ENCODE assay signal across 29 mouse cellular contexts in the genomic region with DNA sequence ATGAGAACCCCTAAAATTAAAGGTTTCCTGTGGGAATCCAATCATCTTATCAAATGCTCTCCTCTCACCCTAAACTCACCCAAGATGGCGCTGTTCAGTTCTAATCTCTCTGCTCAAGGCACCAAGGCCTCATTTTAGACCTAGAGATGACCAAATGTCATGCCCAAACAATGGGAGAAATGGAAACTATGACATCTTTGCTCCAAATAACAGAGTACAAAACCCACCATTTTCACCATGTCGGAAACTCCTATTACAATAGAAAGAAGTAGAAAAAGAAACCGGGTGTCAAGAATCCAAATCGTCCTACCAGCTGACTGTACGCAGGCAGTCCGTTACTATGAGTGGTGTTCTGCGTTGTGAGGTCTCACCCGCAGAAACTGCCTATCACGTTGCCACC.
"Had no signal": no experiment of that assay in that cellular context is flagged by ENCODE, and none has a peak within 500 bp of the region (broad histone marks: within the 10 kb centered on the region; RNA-seq: fewer than 3 reads in every experiment).

No protein-coding gene starts in this region.

- ATAC-seq: hindbrain, postnatal 0 days; intestine, embryonic 16.5 days had no signal

- H3K36me3 ChIP-seq: heart, embryonic 10.5 days; heart, embryonic 13.5 days; heart, embryonic 15.5 days; hindbrain, embryonic 13.5 days; hindbrain, embryonic 15.5 days; kidney, embryonic 15.5 days; limb, embryonic 10.5 days; limb, embryonic 12.5 days; liver, embryonic 13.5 days; liver, embryonic 15.5 days had no signal

- H3K4me1 ChIP-seq: liver, embryonic 13.5 days had no signal

- H3K9ac ChIP-seq: heart, embryonic 13.5 days; heart, embryonic 15.5 days; hindbrain, embryonic 13.5 days; hindbrain, embryonic 15.5 days; kidney, embryonic 15.5 days; limb, embryonic 12.5 days; liver, embryonic 13.5 days; liver, embryonic 15.5 days had no signal

- H3K9me3 ChIP-seq: heart, embryonic 10.5 days; heart, embryonic 15.5 days; hindbrain, embryonic 13.5 days; hindbrain, embryonic 15.5 days; kidney, embryonic 15.5 days; limb, embryonic 10.5 days; liver, embryonic 13.5 days; liver, embryonic 15.5 days had no signal

- H3K27ac ChIP-seq: gastrocnemius, adult 2 months; heart, embryonic 10.5 days; heart, embryonic 13.5 days; heart, embryonic 15.5 days; hindbrain, embryonic 13.5 days; hindbrain, embryonic 15.5 days; hindbrain, postnatal 0 days; kidney, embryonic 15.5 days; kidney, postnatal 0 days; left cerebral cortex, adult 2 months; limb, embryonic 10.5 days; limb, embryonic 12.5 days; liver, embryonic 13.5 days; liver, embryonic 15.5 days had no signal

- H3K4me3 ChIP-seq: gastrocnemius, adult 2 months; heart, embryonic 10.5 days; heart, embryonic 13.5 days; heart, embryonic 15.5 days; hindbrain, embryonic 13.5 days; hindbrain, embryonic 15.5 days; kidney, embryonic 15.5 days; left cerebral cortex, adult 2 months; limb, embryonic 10.5 days; limb, embryonic 12.5 days; liver, embryonic 13.5 days; liver, embryonic 15.5 days had no signal

- DNase-seq: gastrocnemius, adult 2 months; gastrocnemius, postnatal 10 days; gastrocnemius, postnatal 25 days; heart, adult 18-20 months; heart, postnatal 14 days; heart, postnatal 36 days; kidney, adult 11 months; kidney, adult 2 months; kidney, adult 9 months; kidney, postnatal 14 days; kidney, postnatal 36 days; layer of hippocampus, adult 9-11 months; layer of hippocampus, postnatal 36 days; liver; liver, embryonic 13.5 days had no signal

- H3K4me2 ChIP-seq: heart, embryonic 13.5 days; heart, embryonic 15.5 days; hindbrain, embryonic 13.5 days; hindbrain, embryonic 15.5 days; kidney, embryonic 15.5 days; limb, embryonic 12.5 days; liver, embryonic 11.5 days; liver, embryonic 13.5 days; liver, embryonic 15.5 days had no signal
